Mouse (Mus musculus): ENCODE measurements around the gene Zc3h12d. TPM values are rescaled to one million over a fixed set of nuclear protein-coding genes. Genes with fewer than 3 reads are reported as not detected.

The Zc3h12d gene
- polyA plus RNA-seq, 1 experiment from 2014 or later, result 0.21 TPM

- H3K36me3 ChIP-seq, result peaks cover 44% of the 10 kb centered on the region
- no peak for ATAC-seq (ENCODE audit: insufficient number of reproducible peaks, low FRiP score, low TSS enrichment, low read depth)
- WGBS, result 91% methylated on average over 5 of the region's 5 CpGs
- no peak overlapping the region for H3K27ac ChIP-seq (replicated peaks)
- no peaks in the 10 kb centered on the region for H3K4me1 ChIP-seq
- H3K4me3 ChIP-seq (replicated peaks), result no peak overlapping the region
- no peaks in the 10 kb centered on the region for H3K27me3 ChIP-seq
- H3K9ac ChIP-seq, result no peak overlapping the region
- H3K9me3 ChIP-seq (replicated peaks), result no peaks in the 10 kb centered on the region
- H3K4me2 ChIP-seq (replicated peaks), result no peak overlapping the region
Observed at GRCm38 (mm10) chr10:7820171-7820570, 12.1 kb upstream of the Zc3h12d start.

DNA sequence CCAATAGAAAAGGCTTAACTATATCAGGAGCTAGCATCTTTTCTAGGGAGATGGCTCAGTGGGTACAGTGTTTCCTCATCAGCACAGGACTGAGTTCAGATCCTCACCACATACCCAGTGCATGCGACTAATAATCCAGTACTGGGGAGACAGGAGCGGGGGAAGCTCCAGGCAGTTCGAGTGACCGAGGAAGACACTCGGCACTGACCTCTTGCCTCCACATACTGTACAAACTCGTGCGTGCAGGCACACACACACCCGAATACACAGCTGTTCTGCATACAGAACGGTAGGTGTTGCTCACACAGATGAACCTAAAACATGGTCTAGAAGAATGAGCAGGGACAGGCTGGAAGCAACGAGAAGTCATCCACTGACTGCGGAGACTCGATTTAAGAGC lies 10.3 kb upstream of the Zc3h12d start:
- no peak for ATAC-seq (ENCODE audit: insufficient number of reproducible peaks, low FRiP score, low TSS enrichment, low read depth)
- H3K4me1 ChIP-seq, result no peaks in the 10 kb centered on the region
- 90% methylated on average over 12 of the region's 12 CpGs for WGBS

DNA sequence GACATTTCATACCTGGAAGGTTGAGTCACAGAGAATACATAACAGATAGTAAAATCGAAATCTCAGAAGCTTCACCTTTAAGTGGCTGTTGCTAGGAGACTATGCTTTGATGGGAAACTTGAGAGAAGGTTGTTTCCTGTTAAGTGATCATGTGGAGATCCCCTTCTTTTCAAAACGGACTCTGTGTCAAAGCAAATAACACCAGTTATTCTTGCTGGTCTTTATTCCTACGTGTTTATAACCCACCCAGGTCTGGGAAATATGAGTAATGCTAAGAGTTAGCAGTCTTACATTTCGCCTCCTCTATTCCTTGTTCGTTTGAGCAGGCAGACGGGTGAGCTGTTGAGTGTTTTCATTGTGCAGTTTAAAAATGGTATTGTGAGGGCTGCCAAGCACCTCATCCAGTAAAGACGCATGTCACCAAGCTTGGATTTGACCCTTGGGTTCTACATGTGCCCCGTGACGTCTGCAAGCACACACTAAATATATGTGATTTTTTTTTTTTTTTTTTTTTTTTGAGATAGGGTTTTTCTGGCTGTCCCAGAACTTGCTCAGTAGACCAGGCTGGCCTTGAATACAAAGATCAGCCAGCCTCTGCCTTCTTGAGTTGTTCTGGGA lies 7.5 kb upstream of the Zc3h12d start:
- Histone ChIP-seq H3K9me3 (replicated peaks) (no peaks in the 10 kb centered on the region), H3K4me3 (replicated peaks) (no peak overlapping the region), H3K36me3 (peaks cover 36% of the 10 kb centered on the region), H3K27me3 (no peaks in the 10 kb centered on the region), H3K27ac (replicated peaks) (no peak overlapping the region), H3K4me1 (no peaks in the 10 kb centered on the region), H3K4me2 (replicated peaks) (no peak overlapping the region), H3K9ac (no peak overlapping the region)
- no peak for ATAC-seq (ENCODE audit: insufficient number of reproducible peaks, low FRiP score, low TSS enrichment, low read depth)
- WGBS, result 80% methylated on average over 9 of the region's 9 CpGs

More for the DNA sequence above, 10.3 kb upstream of the Zc3h12d start:
- H3K27ac ChIP-seq (replicated peaks), result no peak overlapping the region
- H3K27me3 ChIP-seq, result no peaks in the 10 kb centered on the region
- H3K4me3 ChIP-seq (replicated peaks), result no peak overlapping the region
- H3K4me2 ChIP-seq (replicated peaks), result no peak overlapping the region
- no peak overlapping the region for H3K9ac ChIP-seq
- H3K9me3 ChIP-seq (replicated peaks), result no peaks in the 10 kb centered on the region
- H3K36me3 ChIP-seq, result peaks cover 37% of the 10 kb centered on the region

DNA sequence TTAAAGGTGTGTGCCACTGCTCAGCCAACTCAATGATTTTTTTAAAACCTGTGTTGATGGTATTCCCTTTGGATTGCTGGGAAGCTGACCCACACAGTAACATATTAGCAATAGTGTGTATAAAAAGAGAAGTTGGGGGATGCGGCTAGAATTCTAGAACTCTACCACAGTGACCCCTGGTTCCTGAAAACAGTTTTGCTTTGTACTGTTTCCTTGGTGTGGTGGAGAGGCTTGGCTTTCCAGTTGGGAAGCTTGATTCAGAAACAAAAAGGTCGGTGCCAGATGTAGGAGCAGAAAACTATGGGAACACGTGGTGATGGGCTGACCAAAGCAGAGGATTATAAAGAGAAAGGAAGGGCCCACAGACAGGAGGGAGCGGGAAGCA lies 7.0 kb upstream of the Zc3h12d start:
- no peak overlapping the region for H3K9ac ChIP-seq
- no peak overlapping the region for H3K4me3 ChIP-seq (replicated peaks)
- no peak overlapping the region for H3K27ac ChIP-seq (replicated peaks)
- H3K4me1 ChIP-seq, result no peaks in the 10 kb centered on the region
- H3K27me3 ChIP-seq, result no peaks in the 10 kb centered on the region
- 83% methylated on average over 4 of the region's 4 CpGs for WGBS
- H3K4me2 ChIP-seq (replicated peaks), result no peak overlapping the region
- peaks cover 33% of the 10 kb centered on the region for H3K36me3 ChIP-seq
- no peaks in the 10 kb centered on the region for H3K9me3 ChIP-seq (replicated peaks)
- ATAC-seq (ENCODE audit: insufficient number of reproducible peaks, low FRiP score, low TSS enrichment, low read depth), result no peak

GRCm38 (mm10) chr10:7826106-7826505 lies 6.2 kb upstream of the Zc3h12d start:
- Histone ChIP-seq H3K4me3 (replicated peaks) (no peak overlapping the region), H3K9me3 (replicated peaks) (no peaks in the 10 kb centered on the region), H3K27me3 (no peaks in the 10 kb centered on the region), H3K4me2 (replicated peaks) (no peak overlapping the region), H3K4me1 (no peaks in the 10 kb centered on the region), H3K36me3 (peaks cover 28% of the 10 kb centered on the region), H3K27ac (replicated peaks) (no peak overlapping the region), H3K9ac (no peak overlapping the region)
- whole genome bisulfite sequencing, result 90% methylated on average over 9 of the region's 9 CpGs
- ATAC-seq (ENCODE audit: insufficient number of reproducible peaks, low FRiP score, low TSS enrichment, low read depth), result no peak

- Histone ChIP-seq H3K27me3 (no peaks in the 10 kb centered on the region), H3K4me2 (replicated peaks) (no peak overlapping the region), H3K36me3 (no peaks in the 10 kb centered on the region), H3K9me3 (replicated peaks) (no peaks in the 10 kb centered on the region), H3K4me1 (peaks cover 9% of the 10 kb centered on the region), H3K27ac (replicated peaks) (no peak overlapping the region), H3K9ac (no peak overlapping the region), H3K4me3 (replicated peaks) (no peak overlapping the region)
- ATAC-seq (ENCODE audit: insufficient number of reproducible peaks, low FRiP score, low TSS enrichment, low read depth), result no peak
- WGBS, result 78% methylated on average over 9 of the region's 9 CpGs
Observed at GRCm38 (mm10) chr10:7833377-7834165, 1.3 kb downstream of the Zc3h12d start.

- WGBS, result 64% methylated on average over 10 of the region's 10 CpGs
- no peaks in the 10 kb centered on the region; the same call in 1 of the 2 replicates for H3K27me3 ChIP-seq
- no peak for ATAC-seq (ENCODE audit: insufficient number of reproducible peaks, low FRiP score, low TSS enrichment, low read depth)
Observed at GRCm38 (mm10) chr10:7834671-7835225, 2.5 kb downstream of the Zc3h12d start.

GRCm38 (mm10) chr10:7836902-7837301 lies 4.6 kb downstream of the Zc3h12d start:
- Histone ChIP-seq H3K27ac (replicated peaks) (no peak overlapping the region), H3K4me1 (peaks cover 7% of the 10 kb centered on the region), H3K4me3 (replicated peaks) (no peak overlapping the region), H3K27me3 (no peaks in the 10 kb centered on the region; the same call in 1 of the 2 replicates), H3K4me2 (replicated peaks) (no peak overlapping the region), H3K9me3 (replicated peaks) (no peaks in the 10 kb centered on the region), H3K9ac (no peak overlapping the region), H3K36me3 (no peaks in the 10 kb centered on the region)
- WGBS, result 74% methylated on average over 2 of the region's 2 CpGs
- ATAC-seq (ENCODE audit: insufficient number of reproducible peaks, low FRiP score, low TSS enrichment, low read depth), result no peak

More at GRCm38 (mm10) chr10:7834671-7835225, 2.5 kb downstream of the Zc3h12d start:
- no peaks in the 10 kb centered on the region for H3K9me3 ChIP-seq (replicated peaks)
- H3K27ac ChIP-seq (replicated peaks), result no peak overlapping the region
- no peaks in the 10 kb centered on the region for H3K36me3 ChIP-seq
- peaks cover 9% of the 10 kb centered on the region for H3K4me1 ChIP-seq
- H3K9ac ChIP-seq, result no peak overlapping the region
- no peak overlapping the region for H3K4me3 ChIP-seq (replicated peaks)
- no peak overlapping the region for H3K4me2 ChIP-seq (replicated peaks)

DNA sequence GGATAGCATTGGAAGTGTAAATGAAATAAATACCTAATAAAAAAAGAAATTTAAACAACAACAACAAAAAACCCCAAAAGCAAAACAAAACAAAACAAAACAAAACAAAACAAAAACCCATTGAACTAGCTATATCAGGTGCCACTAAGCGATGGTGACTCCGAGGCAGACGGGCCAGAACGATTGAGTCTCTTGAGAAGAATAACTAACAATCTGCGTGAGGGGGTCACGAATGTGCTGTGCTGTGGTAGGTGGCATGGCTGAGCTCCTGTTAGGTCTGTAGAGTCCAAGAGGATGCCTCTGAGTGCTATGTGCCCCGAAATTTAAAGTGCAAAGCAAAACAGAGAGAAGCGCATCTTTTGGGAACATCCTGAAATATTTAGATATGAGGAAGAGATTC lies 5.2 kb downstream of the Zc3h12d start:
- no peak overlapping the region for H3K27ac ChIP-seq (replicated peaks)
- H3K9me3 ChIP-seq (replicated peaks), result no peaks in the 10 kb centered on the region
- H3K4me3 ChIP-seq (replicated peaks), result no peak overlapping the region
- H3K4me1 ChIP-seq, result peaks cover 2% of the 10 kb centered on the region
- H3K4me2 ChIP-seq (replicated peaks), result no peak overlapping the region
- no peak overlapping the region for H3K9ac ChIP-seq
- no peak for ATAC-seq (ENCODE audit: insufficient number of reproducible peaks, low FRiP score, low TSS enrichment, low read depth)
- H3K27me3 ChIP-seq, result no peaks in the 10 kb centered on the region; the same call in 1 of the 2 replicates
- H3K36me3 ChIP-seq, result no peaks in the 10 kb centered on the region
- 88% methylated on average over 8 of the region's 8 CpGs for WGBS

- Histone ChIP-seq H3K27ac (replicated peaks) (no peak overlapping the region), H3K4me1 (no peaks in the 10 kb centered on the region), H3K9me3 (replicated peaks) (no peaks in the 10 kb centered on the region), H3K4me3 (replicated peaks) (no peak overlapping the region), H3K36me3 (no peaks in the 10 kb centered on the region), H3K4me2 (replicated peaks) (no peak overlapping the region), H3K27me3 (no peaks in the 10 kb centered on the region; the same call in 1 of the 2 replicates), H3K9ac (no peak overlapping the region)
- ATAC-seq (ENCODE audit: insufficient number of reproducible peaks, low FRiP score, low TSS enrichment, low read depth), result no peak
- 82% methylated on average over 8 of the region's 8 CpGs for WGBS
Observed at GRCm38 (mm10) chr10:7838036-7838435, 5.8 kb downstream of the Zc3h12d start.

DNA sequence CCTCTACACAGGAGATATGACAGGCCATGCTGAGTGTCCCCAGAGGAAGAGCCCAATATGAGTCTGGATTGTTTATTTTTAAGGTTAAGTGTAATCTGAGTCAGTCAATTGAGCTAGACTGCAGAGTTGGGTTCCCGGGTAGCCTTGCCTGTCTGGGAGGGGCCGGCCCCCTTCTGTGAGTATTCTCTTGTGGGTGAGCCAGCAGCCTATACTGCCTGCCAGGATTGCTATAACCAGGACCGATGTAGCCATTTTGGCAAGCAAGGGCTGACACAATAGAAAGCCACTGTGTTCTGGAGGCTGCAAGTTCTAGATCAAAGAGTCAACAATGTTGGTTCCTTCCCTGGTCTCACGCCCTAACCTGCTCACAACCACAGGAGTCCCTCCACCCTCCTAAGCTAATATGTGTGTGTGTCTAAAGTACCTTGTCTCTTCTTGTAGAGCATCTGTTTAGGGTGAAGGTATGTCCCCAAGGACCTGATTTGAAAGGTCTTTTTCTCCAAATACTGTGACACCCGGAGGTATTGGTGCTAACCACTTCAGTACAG lies 6.7 kb downstream of the Zc3h12d start:
- Histone ChIP-seq H3K9me3 (replicated peaks) (no peaks in the 10 kb centered on the region), H3K4me1 (no peaks in the 10 kb centered on the region), H3K27ac (replicated peaks) (no peak overlapping the region), H3K27me3 (no peaks in the 10 kb centered on the region; the same call in 1 of the 2 replicates), H3K9ac (no peak overlapping the region), H3K36me3 (no peaks in the 10 kb centered on the region), H3K4me3 (replicated peaks) (no peak overlapping the region), H3K4me2 (replicated peaks) (no peak overlapping the region)
- WGBS, result 74% methylated on average over 5 of the region's 5 CpGs
- 0 out of 2 replicates have a peak, but pooled peaks have one; percentile 47 for ATAC-seq (ENCODE audit: insufficient number of reproducible peaks, low FRiP score, low TSS enrichment, low read depth)

Data from embryonic facial prominence, embryonic 15.5 days (tissue).